Mouse (Mus musculus): ENCODE results near the gene Sox6. TPM values are rescaled to one million over a fixed set of nuclear protein-coding genes. Genes with fewer than 3 reads are reported as not detected.

The Sox6 gene
- total and polyA plus RNA-seq, 3 experiments = 2.3 to 162 (median 3.8) TPM

GRCm38 (mm10) chr7:115684142-115684541 is 354.5 kb downstream of the Sox6 start:
- Histone ChIP-seq H3K4me1 (ENCODE audit: insufficient read depth, low read depth, low read length) (no peaks in the 10 kb centered on the region), H3K36me3 (replicated peaks) (no peaks in the 10 kb centered on the region), H3K4me3 (ENCODE audit: low read depth, low read length) (no peak overlapping the region), H3K9me3 (replicated peaks) (no peaks in the 10 kb centered on the region), H3K27me3 (ENCODE audit: insufficient read depth, low read length) (peaks cover 20% of the 10 kb centered on the region)
- TF ChIP-seq TAL1 (conservative IDR thresholded peaks at IDR 0.05; ENCODE audit: low read depth, low read length) (no peak), GATA2 (IDR thresholded peaks at IDR 0.05; ENCODE audit: borderline replicate concordance, low read depth, low read length) (no peak), POLR2AphosphoS5 (IDR thresholded peaks at IDR 0.05; ENCODE audit: insufficient replicate concordance, low read depth, low read length) (no peak), GATA1 (IDR thresholded peaks at IDR 0.05; ENCODE audit: borderline replicate concordance, low read length) (no peak), CTCF (IDR thresholded peaks at IDR 0.05; ENCODE audit: low read depth, low read length) (no peak)
- ATAC-seq (ENCODE audit: extremely low read depth, insufficient number of reproducible peaks, low FRiP score, poor library complexity, severe bottlenecking) (no peak), DNase-seq (ENCODE audit: low spot score) (no peak)

DNA sequence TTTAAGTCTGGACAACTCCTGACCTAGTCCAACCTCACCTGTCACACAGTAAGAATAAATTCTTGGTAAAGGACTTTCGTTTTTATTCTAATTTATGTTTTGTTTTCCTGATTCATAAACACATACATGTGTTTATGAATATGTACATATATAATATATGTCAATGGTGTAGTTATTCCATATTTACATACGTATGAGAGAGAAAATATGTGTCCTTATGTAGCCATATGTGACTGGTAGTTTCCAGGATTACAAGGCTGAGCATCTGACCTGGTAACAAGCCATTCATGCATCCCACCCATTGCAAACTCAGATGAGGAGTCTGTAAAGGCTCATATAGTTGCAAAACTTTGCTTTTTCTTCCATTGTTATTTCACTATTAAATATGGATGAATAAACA is 366.8 kb downstream of the Sox6 start:
- Histone ChIP-seq H3K4me1 (ENCODE audit: insufficient read depth, low read depth, low read length) (no peaks in the 10 kb centered on the region), H3K9me3 (replicated peaks) (no peaks in the 10 kb centered on the region), H3K4me3 (ENCODE audit: low read depth, low read length) (no peak overlapping the region), H3K27me3 (ENCODE audit: insufficient read depth, low read length) (peaks cover 8% of the 10 kb centered on the region), H3K36me3 (replicated peaks) (no peaks in the 10 kb centered on the region)
- DNase-seq (ENCODE audit: low spot score) (no peak), ATAC-seq (ENCODE audit: extremely low read depth, insufficient number of reproducible peaks, low FRiP score, poor library complexity, severe bottlenecking) (no peak)
- TF ChIP-seq GATA2 (IDR thresholded peaks at IDR 0.05; ENCODE audit: borderline replicate concordance, low read depth, low read length) (no peak), CTCF (IDR thresholded peaks at IDR 0.05; ENCODE audit: low read depth, low read length) (no peak), TAL1 (conservative IDR thresholded peaks at IDR 0.05; ENCODE audit: low read depth, low read length) (no peak), GATA1 (IDR thresholded peaks at IDR 0.05; ENCODE audit: borderline replicate concordance, low read length) (no peak)

GRCm38 (mm10) chr7:115671272-115671671 is 367.3 kb downstream of the Sox6 start:
- DNase-seq (ENCODE audit: low spot score) = no peak
- Histone ChIP-seq H3K9me3 (replicated peaks) (no peaks in the 10 kb centered on the region), H3K36me3 (replicated peaks) (no peaks in the 10 kb centered on the region), H3K4me3 (ENCODE audit: low read depth, low read length) (no peak overlapping the region), H3K27me3 (ENCODE audit: insufficient read depth, low read length) (peaks cover 8% of the 10 kb centered on the region), H3K4me1 (ENCODE audit: insufficient read depth, low read depth, low read length) (no peaks in the 10 kb centered on the region)
- ATAC-seq (ENCODE audit: extremely low read depth, insufficient number of reproducible peaks, low FRiP score, poor library complexity, severe bottlenecking) = no peak
- TF ChIP-seq GATA2 (IDR thresholded peaks at IDR 0.05; ENCODE audit: borderline replicate concordance, low read depth, low read length) = no peak
- TF ChIP-seq POLR2AphosphoS5 (IDR thresholded peaks at IDR 0.05; ENCODE audit: insufficient replicate concordance, low read depth, low read length) = no peak

- no peak for ATAC-seq (ENCODE audit: extremely low read depth, insufficient number of reproducible peaks, low FRiP score, poor library complexity, severe bottlenecking)
- H3K27me3 ChIP-seq (ENCODE audit: insufficient read depth, low read length) = peaks cover 8% of the 10 kb centered on the region
- no peaks in the 10 kb centered on the region for H3K4me1 ChIP-seq (ENCODE audit: insufficient read depth, low read depth, low read length)
- H3K36me3 ChIP-seq (replicated peaks) = no peaks in the 10 kb centered on the region
- no peak overlapping the region for H3K4me3 ChIP-seq (ENCODE audit: low read depth, low read length)
- DNase-seq (ENCODE audit: low spot score) = no peak
- H3K9me3 ChIP-seq (replicated peaks) = no peaks in the 10 kb centered on the region
- no peak for TF ChIP-seq GATA1 (IDR thresholded peaks at IDR 0.05; ENCODE audit: borderline replicate concordance, low read length)
- TF ChIP-seq GATA2 (IDR thresholded peaks at IDR 0.05; ENCODE audit: borderline replicate concordance, low read depth, low read length) = no peak
- no peak for TF ChIP-seq TAL1 (conservative IDR thresholded peaks at IDR 0.05; ENCODE audit: low read depth, low read length)
- TF ChIP-seq CTCF (IDR thresholded peaks at IDR 0.05; ENCODE audit: low read depth, low read length) = no peak
- no peak for TF ChIP-seq POLR2AphosphoS5 (IDR thresholded peaks at IDR 0.05; ENCODE audit: insufficient replicate concordance, low read depth, low read length)
Measured at GRCm38 (mm10) chr7:115669207-115670004, 369.2 kb downstream of the Sox6 start.

GRCm38 (mm10) chr7:115666686-115667382 is 371.8 kb downstream of the Sox6 start:
- ATAC-seq (ENCODE audit: extremely low read depth, insufficient number of reproducible peaks, low FRiP score, poor library complexity, severe bottlenecking) (no peak), DNase-seq (ENCODE audit: low spot score) (no peak)
- H3K36me3 ChIP-seq (replicated peaks) = no peaks in the 10 kb centered on the region

DNA sequence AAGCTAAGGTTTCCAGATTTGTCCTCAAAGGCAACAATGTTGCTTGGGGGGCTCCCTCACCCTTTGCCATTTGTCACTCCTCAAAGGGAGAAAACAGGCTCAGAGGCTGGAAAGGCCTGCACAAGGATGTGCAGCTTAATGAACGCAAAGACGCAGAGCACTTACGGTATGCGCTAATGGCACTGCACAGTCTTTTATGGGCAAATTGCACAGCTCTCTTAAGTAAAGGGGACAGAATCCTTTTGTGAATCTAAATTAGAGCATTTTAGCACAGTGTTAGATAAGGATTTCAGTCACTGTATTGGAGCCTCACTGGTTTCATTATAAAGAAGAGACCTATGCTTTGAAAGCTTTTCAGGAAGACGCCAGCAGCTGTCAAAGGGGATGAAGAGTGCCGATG is 375.2 kb downstream of the Sox6 start:
- peaks cover 14% of the 10 kb centered on the region for H3K27me3 ChIP-seq (ENCODE audit: insufficient read depth, low read length)
- no peaks in the 10 kb centered on the region for H3K9me3 ChIP-seq (replicated peaks)
- no peak for DNase-seq (ENCODE audit: low spot score)
- H3K4me3 ChIP-seq (ENCODE audit: low read depth, low read length) = no peak overlapping the region
- ATAC-seq (ENCODE audit: extremely low read depth, insufficient number of reproducible peaks, low FRiP score, poor library complexity, severe bottlenecking) = no peak
- no peaks in the 10 kb centered on the region for H3K36me3 ChIP-seq (replicated peaks)
- H3K4me1 ChIP-seq (ENCODE audit: insufficient read depth, low read depth, low read length) = no peaks in the 10 kb centered on the region
- TF ChIP-seq GATA2 (IDR thresholded peaks at IDR 0.05; ENCODE audit: borderline replicate concordance, low read depth, low read length) (no peak), POLR2AphosphoS5 (IDR thresholded peaks at IDR 0.05; ENCODE audit: insufficient replicate concordance, low read depth, low read length) (no peak), CTCF (IDR thresholded peaks at IDR 0.05; ENCODE audit: low read depth, low read length) (no peak), TAL1 (conservative IDR thresholded peaks at IDR 0.05; ENCODE audit: low read depth, low read length) (no peak), GATA1 (IDR thresholded peaks at IDR 0.05; ENCODE audit: borderline replicate concordance, low read length) (no peak)

More at GRCm38 (mm10) chr7:115666686-115667382, 371.8 kb downstream of the Sox6 start:
- Histone ChIP-seq H3K4me1 (ENCODE audit: insufficient read depth, low read depth, low read length) (no peaks in the 10 kb centered on the region), H3K9me3 (replicated peaks) (no peaks in the 10 kb centered on the region), H3K27me3 (ENCODE audit: insufficient read depth, low read length) (peaks cover 4% of the 10 kb centered on the region), H3K4me3 (ENCODE audit: low read depth, low read length) (no peak overlapping the region)
- TF ChIP-seq POLR2AphosphoS5 (IDR thresholded peaks at IDR 0.05; ENCODE audit: insufficient replicate concordance, low read depth, low read length) (no peak), GATA1 (IDR thresholded peaks at IDR 0.05; ENCODE audit: borderline replicate concordance, low read length) (no peak), CTCF (IDR thresholded peaks at IDR 0.05; ENCODE audit: low read depth, low read length) (no peak), TAL1 (conservative IDR thresholded peaks at IDR 0.05; ENCODE audit: low read depth, low read length) (no peak), GATA2 (IDR thresholded peaks at IDR 0.05; ENCODE audit: borderline replicate concordance, low read depth, low read length) (no peak)

All from G1E (cell line).